Mouse (Mus musculus): ENCODE data around the gene Btbd9.
A peak's percentile ranks its signal among the peaks of the same experiment; 100 is the strongest.

The Btbd9 gene

GRCm38 (mm10) chr17:30392031-30392430 is 184.3 kb downstream of the Btbd9 start:
- DNase-seq (ENCODE audit: low read depth, low spot score): no peak

GRCm38 (mm10) chr17:30391220-30391619 is 185.1 kb downstream of the Btbd9 start:
- no peak for DNase-seq (ENCODE audit: low read depth, low spot score)

GRCm38 (mm10) chr17:30389686-30390085 is 186.6 kb downstream of the Btbd9 start:
- peak; percentile 68 for DNase-seq (ENCODE audit: low read depth, low spot score)

GRCm38 (mm10) chr17:30388817-30389216 is 187.5 kb downstream of the Btbd9 start:
- no peak for DNase-seq (ENCODE audit: low read depth, low spot score)

GRCm38 (mm10) chr17:30388391-30388790 is 187.9 kb downstream of the Btbd9 start:
- DNase-seq (ENCODE audit: low read depth, low spot score): no peak

DNA sequence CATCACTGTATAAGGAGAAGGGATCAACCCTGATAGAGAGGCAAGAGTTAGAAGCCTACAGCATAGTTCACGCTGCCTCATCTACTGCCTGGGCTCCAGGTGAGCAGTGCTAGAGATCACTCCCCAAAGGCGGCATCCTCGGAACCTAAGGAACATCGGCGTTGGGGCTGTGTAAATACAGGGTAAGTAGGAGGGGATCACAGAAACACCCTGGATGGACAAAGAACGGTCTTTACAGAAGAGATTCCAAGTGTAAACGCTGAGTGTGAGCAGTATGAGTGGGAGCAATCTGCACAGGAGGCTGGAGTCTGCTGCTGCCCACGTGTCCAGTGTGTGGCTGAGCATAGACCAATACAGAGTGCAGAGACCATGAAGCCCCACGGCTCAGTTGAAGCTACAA is 190.0 kb downstream of the Btbd9 start:
- no peak for DNase-seq (ENCODE audit: low read depth, low spot score)

GRCm38 (mm10) chr17:30383649-30384048 is 192.6 kb downstream of the Btbd9 start:
- no peak for DNase-seq (ENCODE audit: low read depth, low spot score)

GRCm38 (mm10) chr17:30378221-30379010 is 197.9 kb downstream of the Btbd9 start:
- peak; percentile 38 for DNase-seq (ENCODE audit: low read depth, low spot score)

DNA sequence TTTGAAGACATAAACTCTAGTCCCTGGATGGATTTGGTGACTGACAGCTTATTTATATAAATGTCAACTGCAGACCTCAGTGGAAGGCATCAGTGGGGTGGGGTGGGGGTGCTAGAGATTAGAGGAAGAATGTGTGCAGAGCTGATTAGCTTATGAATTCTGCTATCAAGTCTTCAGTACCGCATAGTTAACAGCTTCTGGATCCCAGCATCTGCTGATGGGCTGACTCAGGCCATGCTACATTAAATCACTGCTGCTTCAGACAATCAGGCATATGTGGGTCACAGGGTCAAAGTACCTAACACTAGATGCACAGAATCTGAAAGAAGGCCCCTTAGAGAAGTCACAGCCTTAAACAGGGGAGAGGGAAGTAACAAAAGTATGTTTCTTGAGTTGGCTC is 198.5 kb downstream of the Btbd9 start:
- peak; percentile 7 for DNase-seq (ENCODE audit: low read depth, low spot score)

GRCm38 (mm10) chr17:30375107-30375506 is 201.2 kb downstream of the Btbd9 start:
- DNase-seq (ENCODE audit: low read depth, low spot score): no peak

DNA sequence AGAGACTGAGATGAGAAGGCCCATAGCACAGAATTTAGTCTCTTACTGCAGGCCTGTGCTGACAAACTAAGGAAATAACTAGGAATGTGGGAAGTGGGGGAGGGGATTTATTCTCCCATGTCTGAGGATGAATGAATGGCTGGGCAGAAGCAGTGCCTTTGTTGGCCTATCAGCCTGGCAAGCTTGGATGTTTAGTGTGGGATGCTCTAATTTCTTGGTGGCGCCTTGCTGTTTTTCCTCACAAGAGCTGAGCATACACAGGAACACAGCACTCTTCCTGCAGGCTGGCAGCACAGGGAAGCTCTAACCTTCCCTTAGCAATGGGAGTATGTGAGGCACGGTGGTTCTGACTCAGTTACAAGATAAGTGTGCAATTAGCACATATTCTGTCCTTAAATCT is 207.7 kb downstream of the Btbd9 start:
- DNase-seq (ENCODE audit: low read depth, low spot score): no peak

GRCm38 (mm10) chr17:30364701-30365100 is 211.6 kb downstream of the Btbd9 start:
- DNase-seq (ENCODE audit: low read depth, low spot score): no peak

DNA sequence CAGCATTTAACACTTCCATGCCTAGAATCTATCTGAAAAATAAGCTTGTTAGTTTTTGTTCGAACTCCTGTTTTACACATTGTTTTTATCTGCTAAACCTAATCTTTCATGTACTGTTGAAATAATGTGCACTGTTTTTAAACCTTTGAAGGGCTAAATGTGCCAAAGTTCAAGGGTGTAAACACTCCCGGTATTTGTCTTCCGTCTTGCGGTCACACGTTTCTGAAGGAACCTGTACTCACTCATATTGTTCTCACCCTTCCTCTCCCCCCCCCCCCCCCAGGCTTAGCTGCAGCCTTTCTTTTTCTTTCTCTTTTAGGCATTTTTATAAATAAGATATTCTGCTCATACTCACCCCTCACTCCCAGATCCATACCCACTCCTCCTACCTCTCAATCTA is 212.9 kb downstream of the Btbd9 start:
- DNase-seq (ENCODE audit: low read depth, low spot score): no peak

DNA sequence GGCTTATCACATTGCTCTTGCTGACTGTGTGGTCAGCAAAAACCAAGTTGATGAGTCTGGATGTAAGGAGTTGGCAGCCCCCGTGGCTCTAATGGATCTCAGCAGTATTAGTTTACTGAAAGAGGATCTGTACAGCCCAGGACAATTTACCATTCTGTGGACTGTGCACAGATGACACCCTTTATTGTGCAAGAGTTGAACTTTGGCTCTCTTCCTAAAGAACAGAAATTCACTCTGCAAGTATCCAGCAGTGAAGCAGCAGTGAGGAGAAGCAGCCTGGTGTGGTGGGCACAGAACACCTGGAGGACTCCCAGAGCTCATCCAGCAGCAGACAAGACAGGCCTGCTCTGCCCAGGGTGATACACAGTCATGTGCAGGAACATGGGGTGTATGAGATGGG is 215.6 kb downstream of the Btbd9 start:
- no peak for DNase-seq (ENCODE audit: low read depth, low spot score)

DNA sequence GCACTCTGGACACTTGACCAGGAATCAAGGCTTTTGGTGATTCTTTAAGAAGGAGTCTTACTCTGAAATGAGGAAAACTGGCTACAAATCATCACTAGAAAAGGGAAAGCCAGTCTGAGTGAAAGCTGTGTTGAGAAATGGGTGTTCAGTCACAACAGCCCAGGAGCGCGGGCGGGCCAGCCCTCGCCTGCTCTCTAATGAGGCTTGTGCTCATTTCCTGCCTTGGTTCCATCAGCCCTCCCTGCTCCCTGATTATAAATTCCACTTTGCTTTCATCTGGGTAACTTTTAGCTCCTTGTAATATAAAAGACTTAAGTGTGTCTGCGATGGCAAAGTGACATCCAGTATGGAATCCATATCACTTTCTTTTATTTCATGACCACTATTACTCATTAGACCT is 216.9 kb downstream of the Btbd9 start:
- DNase-seq (ENCODE audit: low read depth, low spot score): no peak

- DNase-seq (ENCODE audit: low read depth, low spot score): no peak
These were observed 220.9 kb downstream of the Btbd9 start for GRCm38 (mm10) chr17:30355431-30355830.

DNA sequence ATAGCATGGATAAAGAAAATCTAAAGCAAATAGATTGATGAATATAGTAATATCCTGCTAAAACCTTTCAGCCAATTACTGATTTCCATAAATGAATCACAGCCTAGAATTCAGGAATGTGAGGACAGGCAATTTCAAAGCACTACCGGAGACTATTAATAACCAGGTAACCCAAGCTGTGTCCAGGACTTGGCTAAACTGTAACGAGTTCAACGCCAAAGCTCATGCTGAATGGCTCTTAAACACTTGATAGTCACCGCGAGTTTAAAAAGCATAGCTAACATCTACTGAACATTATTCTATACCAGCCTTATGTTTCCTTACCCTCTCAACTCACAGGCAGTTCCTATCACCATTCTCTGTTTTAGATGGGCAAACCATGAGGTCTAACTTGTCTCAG is 221.9 kb downstream of the Btbd9 start:
- DNase-seq (ENCODE audit: low read depth, low spot score): no peak

DNA sequence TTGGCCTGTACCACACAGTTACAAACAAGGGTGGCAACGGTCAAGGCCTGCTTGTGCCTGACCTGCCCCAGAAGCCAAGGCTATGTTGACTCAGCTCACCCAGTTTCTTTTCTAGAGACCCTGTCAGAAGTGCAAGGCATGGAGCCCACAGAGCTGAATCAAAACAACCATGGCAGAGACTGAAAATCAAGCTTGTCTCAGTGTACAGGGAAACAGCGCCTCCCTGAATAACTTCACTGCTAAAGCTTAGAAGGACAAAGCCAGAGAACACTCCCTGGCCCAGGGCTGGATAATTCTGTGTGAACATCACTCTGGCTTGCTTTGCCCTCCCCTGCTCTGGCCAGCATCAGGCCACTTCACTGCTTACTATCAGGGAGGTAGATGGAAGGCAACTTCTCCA is 228.3 kb downstream of the Btbd9 start:
- no peak for DNase-seq (ENCODE audit: low read depth, low spot score)

DNA sequence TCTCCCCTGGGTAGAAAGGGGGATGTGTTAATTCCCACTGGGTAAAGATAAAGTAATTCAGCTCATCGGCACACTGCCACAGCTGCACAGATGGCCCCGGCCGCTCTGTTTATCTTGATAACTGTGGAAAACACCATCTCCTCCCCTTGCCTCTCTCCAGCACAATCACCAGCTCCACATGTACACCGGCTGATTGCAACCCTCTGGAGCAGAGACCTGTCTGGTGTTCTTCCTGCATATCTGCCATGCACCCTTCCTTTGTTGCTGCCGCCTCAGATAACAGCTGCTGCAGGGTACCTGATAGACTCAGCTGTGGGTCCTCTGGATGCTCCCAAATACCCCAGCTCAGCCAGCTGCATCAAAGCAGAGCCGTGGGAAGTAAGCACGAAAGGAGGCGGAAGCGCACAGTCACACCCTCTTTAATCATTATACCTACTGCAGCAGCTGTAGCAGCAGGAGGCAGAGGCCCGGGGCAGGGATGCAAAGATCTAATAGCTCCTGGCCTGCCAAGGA is 229.1 kb downstream of the Btbd9 start:
- DNase-seq (ENCODE audit: low read depth, low spot score): peak; percentile 25

GRCm38 (mm10) chr17:30345008-30345407 is 231.3 kb downstream of the Btbd9 start:
- no peak for DNase-seq (ENCODE audit: low read depth, low spot score)

DNA sequence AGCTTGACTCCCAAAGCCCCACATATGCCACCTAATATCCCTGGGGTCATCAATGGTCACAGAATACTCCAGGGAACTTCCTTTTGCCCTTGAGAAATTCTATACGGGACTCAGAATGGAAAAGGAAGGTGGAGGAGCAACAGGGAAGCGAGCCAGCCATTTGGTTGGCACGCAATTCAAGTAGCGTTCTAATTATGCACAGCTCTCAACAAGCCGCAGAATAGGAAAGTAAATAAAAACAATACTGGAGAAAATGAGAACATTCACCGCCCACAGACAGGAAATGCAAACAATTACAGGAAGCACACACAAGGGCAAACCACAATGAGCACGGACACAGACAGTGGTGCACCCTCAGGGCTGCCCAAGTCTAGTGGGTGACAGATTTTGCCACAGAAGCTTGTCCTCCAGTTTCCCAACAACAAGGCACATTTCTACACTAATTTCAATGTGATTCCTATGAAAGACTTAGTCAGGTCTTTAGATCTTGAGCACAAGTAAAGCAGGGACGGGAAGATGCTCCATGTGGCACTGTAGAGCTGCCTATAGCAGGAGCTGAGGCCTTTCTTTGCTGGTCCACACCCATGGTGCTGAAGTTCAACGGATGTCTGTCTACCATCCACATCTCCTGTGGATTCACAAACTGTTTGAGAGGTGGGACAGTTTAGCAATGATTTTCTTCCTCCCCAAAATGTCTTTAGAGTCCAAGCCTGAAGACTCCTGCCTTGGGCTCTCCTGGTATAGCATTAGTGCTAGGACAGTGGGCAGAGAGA is 232.4 kb downstream of the Btbd9 start:
- peak; percentile 13 for DNase-seq (ENCODE audit: low read depth, low spot score)

DNA sequence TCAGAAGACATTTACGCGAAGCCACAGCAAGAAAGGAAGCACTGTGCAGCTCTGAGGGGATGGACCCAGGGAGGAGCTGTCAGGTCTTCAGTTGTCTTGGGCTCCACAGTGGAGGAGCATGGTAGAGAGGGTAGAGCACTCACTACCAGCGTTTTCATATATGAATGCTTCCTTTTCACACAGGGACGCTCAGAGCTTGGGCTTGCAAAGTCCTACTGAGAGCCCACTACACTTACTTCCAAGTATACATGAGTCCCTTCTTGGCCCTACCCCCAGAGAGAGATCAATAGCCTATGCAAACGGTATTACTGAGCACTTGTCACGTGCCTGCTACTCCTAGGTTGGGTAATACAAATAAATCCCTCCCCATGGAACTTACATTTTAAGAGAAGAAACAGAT is 234.7 kb downstream of the Btbd9 start:
- no peak for DNase-seq (ENCODE audit: low read depth, low spot score)

Measured in ZHBTc4 (cell line).